Mouse (Mus musculus): ENCODE data around the gene Smarcb1. TPM values are rescaled to one million over a fixed set of nuclear protein-coding genes. Genes with fewer than 3 reads are reported as not detected.

The Smarcb1 gene
- total RNA-seq, 2 experiments from 2014 or later = 15.7 to 16.9 TPM

DNA sequence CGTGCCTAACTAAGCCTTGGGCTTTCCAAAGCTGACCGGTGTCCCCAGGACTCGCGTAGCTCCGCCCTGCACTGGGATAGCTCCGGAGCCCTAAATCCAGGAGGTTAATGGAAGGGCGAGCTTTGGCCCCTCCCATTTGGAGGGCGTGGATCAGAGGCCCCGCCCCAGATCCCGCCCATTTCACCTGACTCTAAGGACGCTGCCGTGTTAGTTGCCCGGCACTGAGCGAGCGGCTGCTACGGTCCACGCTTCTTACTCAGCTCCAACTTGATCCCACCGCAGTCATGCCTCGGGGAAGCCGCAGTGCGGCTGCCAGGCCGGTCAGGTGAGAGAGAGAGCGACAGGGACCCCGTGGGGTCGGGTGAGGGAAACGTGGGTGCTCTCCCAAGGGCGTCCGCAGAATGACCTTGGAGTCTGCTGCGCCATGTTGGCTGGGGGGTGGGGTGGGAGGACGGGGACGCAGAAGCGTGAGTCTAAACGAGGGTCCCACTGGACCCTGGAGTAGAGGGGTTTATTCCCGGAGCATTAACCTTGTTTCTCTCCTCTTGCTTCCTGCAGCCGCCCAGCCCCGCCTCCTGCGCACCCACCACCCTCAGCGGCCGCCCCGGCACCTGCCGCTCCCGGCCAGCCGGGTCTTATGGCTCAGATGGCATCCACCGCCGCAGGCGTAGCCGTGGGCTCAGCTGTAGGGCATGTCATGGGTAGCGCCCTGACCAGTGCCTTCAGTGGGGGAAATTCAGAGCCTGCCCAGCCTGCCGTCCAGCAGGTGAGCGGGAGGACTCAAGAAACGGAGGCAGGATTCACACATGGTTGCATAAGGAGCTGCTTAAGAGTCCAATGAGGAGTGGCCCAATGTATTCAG is 14.5 kb upstream of the Smarcb1 start, which contains the start of gene Mmp11:
TSS of gene Mmp11 (minus strand) at position 817 of the 862 bp plus-strand sequence.
- peak; percentile 74 for ATAC-seq (replicated peaks; ENCODE audit: low FRiP score, poor library complexity, severe bottlenecking)

DNA sequence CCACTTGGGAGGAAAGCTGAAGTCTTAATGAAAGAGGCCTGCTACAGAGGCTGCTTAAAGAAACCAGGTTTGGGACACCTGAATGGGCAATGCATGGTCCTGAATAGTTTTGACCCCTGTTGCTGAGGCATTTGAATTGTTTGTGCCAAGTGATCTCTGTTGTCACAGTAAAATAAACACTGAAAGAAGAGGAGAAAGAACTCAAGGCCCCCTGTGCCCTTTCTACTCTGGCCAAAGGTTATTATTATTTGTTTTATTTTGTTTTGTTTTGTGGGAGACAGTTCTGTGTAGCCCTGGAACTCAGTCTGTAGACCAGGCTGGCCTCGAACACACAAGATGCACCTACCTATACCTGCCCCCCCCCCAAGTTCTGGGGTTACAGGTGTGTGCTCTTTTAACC is 13.6 kb upstream of the Smarcb1 start:
- no peak for ATAC-seq (replicated peaks; ENCODE audit: low FRiP score, poor library complexity, severe bottlenecking)

DNA sequence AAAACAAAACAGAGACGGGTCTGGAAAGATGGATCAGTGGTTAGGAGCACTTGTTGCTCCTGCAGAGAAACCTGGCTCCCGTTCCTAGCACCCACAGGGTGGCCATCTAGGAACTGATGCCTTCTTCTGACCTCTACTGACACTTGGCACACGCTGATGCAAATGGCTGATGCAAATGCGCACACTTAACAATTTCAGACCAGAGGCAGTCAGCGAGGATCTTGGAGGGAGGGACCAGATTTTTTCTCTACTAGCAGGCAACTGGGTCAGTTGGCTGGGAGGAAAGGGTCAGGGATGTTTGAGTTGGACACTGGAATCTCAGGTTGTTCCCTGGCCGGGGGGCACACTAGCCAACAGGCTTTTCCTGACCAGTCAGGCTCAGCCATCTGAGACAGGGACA is 11.5 kb upstream of the Smarcb1 start, which contains the start of gene Chchd10:
TSS of gene Chchd10 (plus strand) at position 240 of the 400 bp plus-strand sequence.
- no peak for ATAC-seq (replicated peaks; ENCODE audit: low FRiP score, poor library complexity, severe bottlenecking)

DNA sequence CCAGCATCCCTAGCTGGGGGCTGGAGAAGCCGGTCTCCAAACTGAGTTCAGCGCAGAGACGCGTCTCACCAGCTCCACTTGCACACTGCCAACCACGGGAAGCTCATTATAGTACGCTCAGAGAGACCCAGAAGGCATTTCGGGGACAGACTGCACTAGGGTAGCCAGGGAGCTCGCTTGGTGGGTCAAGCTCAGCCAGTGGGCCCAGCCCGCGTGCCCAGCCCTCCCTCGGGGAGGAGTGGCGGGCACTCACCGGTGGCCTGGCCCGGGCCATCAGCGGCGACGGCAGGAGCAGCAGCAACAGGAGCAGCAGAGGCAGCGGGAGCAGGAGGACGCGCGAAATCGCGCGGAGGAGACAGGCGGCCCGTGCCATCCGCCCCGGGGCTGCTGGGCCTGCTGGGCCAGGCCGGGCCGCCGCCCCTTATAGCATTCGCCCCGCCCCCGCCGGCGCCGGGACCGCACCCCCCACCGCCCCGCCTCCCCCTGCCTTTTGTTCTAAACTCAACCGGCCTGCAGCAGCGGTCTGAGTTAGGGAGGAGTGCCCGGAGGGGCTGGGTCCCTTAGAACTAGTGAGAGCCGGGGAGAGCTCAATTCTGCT is 10.8 kb upstream of the Smarcb1 start:
- ATAC-seq (replicated peaks; ENCODE audit: low FRiP score, poor library complexity, severe bottlenecking) = no peak

DNA sequence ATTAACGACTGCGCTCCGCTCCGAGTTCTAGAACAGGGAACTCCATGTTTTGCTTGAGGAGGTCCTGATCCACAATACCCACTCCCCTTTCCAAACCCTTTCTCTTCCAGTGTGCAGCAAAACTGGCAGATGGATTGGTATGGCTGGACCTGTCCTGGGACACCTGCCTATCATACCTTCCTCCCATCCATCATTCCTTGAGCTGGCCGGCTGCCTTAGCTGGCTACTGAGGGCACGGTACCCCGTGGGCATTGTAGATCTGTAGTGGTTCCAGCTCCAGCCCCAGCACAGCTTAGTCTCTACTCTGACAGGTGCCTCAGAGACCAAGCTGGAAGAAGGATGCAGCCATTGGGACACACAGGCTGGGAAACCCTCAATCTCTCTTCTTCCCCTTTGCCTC is 9.9 kb upstream of the Smarcb1 start:
- ATAC-seq (replicated peaks; ENCODE audit: low FRiP score, poor library complexity, severe bottlenecking) = no peak

DNA sequence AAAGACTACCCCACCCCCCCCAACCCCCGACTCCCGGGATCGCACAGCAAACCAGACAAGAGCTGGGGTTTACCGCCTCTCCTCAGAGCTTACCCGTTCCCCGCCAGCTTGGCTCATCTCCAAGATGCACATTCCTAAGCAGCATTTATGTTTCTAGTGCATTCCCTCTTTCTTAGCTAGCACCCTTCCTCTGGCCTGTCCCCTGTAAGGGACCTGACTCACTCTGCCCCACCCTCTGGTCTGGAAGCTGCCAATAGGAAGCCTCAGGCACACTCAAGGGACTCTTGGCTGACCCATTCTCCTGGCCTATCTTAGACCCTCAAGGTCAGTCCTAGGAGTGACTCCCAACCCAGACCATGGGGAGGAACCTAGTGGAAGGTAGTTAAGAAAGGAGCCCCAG is 8.9 kb upstream of the Smarcb1 start:
- ATAC-seq (replicated peaks; ENCODE audit: low FRiP score, poor library complexity, severe bottlenecking) = no peak

DNA sequence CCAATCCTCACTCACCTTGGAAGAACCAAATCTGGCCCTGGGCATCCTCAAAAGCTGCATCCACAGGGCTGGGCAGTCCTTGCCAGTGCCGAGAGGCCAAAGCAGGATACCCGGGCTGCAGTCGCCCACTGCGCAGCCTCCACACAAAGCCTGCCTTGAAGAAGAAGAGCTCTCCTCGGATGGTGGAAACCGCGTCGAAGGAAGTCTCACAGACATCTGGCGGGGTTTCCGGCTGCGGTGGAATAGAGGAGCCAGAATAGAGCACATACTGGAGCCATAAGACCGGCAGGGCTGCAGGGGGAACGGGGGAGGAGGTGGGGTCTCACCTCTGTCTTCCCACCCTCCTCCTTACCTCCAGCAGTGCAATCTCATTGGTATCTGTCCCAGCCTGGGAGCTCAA is 5.0 kb upstream of the Smarcb1 start:
- ATAC-seq (replicated peaks; ENCODE audit: low FRiP score, poor library complexity, severe bottlenecking) = no peak

DNA sequence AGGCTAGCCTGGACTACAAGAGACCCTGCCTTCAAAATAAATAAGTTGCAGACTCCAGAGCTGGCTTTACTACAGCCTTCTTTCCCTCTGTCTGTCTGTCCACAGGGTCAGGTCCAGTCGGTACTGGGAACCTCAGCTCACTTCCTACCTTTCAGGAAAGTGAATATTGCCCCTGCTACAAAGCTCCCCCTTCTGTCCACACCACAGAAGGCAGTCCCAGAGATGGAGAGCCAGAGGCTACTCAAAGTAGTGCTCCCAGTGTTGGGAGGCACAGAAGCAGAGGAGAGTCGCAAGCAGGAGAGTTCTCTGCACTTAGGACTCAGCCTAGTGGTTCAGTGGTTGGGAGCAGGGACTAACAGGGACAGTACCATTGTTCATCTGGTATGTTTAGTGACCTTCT is 2.9 kb upstream of the Smarcb1 start:
- no peak for ATAC-seq (replicated peaks; ENCODE audit: low FRiP score, poor library complexity, severe bottlenecking)

DNA sequence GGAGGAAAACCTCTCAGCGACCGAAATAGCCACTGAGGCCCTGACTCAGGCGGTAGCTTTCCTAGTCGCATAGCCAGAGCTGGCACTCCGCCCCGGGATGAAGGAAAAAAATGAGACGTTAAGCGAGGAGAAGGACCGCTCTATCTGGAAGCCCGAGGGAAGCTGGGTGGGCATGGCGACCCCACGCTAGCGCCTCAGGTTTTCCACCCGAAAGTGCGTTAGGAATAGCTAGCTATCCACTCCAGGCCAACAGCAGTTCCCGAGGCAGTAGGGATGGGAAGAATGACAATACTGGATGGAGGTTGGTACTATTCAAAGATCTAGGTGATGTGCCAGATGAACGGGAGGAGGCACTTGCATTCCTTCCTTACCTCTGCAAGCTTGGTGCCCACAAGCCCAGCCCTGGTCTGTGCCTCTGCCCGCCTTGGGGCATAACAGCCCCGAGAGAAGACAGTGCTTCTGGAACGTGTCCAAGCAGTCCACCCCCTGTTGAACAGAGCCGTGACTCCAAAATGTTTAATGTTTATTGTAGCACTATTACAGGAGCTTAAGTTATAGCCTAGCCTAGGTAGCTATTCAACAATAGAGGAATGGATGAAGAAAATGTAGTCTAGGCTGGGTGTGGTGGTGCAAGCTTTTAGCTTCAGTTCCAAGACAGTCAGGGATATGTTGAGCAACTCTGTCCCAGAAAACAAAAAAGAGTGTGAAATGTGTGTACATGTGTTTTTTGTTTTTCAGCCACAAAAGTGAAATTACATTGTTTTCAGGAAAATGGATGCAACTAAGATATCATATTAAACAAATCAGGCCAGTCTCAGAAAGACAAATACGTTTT is 526 bp upstream of the Smarcb1 start:
- peak; percentile 35 for ATAC-seq (replicated peaks; ENCODE audit: low FRiP score, poor library complexity, severe bottlenecking)

DNA sequence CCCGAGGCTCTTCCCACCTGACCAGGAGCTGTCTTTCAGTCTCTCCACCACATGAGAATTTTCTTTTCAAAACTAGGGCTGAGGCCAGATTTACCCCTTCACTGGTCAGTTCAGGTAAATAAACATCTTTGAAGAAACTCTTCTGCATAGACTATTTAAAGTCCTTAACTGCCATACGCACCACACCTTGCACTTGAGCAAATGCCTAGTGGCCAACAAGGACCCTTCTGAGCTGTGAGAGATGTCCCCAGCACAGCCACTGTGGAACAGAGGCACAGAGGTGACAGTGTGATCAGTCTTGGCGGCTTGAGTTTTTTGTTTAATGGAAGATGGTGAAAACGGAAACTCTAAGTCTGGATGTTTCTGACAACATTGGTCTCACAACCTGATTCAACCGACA is 2.4 kb downstream of the Smarcb1 start:
- ATAC-seq (replicated peaks; ENCODE audit: low FRiP score, poor library complexity, severe bottlenecking) = no peak

DNA sequence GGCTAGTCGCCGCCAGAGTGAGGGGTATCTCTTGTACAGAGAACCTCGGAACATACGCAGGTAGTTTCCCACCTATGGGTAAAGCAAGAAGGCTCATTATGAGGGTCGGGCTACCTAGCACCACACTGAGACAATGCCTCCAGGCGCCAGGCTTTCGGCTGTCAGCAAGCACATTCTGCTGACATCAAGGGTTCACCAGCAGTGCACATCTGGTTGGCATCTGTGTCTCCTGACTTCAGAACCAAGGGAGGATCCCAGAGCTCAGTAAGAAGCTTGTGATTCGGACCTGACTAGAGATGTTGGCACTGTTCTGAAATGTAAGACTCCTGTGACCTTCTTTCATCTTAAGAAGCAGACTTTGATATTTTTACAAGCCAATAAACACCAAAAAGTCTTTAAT is 4.6 kb downstream of the Smarcb1 start:
- no peak for ATAC-seq (replicated peaks; ENCODE audit: low FRiP score, poor library complexity, severe bottlenecking)

DNA sequence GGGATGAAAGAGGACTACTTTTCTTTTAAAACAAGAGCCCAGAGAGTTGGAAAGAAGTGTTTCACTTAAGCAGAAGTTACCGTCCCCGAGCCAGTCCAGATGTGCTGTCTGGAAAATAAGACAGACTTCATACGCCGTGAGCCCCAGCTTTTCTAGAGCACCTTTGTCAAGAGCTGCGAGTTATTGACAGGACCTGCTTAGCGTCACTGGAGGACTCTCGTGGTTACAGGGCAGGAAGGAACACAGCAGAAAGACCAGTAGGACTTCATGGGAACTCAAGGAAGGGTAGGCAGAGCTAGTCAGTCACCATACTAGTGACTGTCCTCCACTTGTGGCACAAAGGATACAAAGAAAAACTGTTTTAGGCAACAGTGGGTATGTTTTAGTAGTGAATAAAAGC is 5.9 kb downstream of the Smarcb1 start:
- ATAC-seq (replicated peaks; ENCODE audit: low FRiP score, poor library complexity, severe bottlenecking) = no peak

DNA sequence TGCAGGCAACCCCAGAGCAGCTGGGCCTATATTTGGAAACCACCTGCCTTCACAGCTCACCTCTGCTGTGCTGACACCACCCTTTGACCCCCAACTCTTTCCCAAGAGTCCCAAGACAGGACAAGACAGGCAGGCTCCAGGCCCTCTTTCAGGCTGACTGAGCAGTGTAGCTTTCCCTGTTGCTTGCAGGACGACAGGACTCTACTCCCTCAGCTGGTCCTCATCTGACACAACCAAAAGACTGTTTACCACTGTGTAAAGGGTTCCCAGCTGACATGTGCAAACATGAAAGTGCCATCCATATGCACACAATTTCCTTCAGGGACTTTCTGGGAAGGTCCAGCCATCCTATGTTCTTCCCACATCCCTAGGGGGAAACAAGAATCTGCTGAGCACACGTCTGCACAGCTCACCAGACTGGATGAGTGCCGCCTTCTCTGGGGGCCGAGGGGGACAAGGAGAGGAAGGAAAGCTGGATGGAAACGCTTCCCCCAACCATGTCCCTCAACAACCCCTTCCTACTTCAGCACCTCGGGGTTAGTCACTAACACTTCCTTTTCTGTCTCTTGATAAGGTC is 8.3 kb downstream of the Smarcb1 start:
- ATAC-seq (replicated peaks; ENCODE audit: low FRiP score, poor library complexity, severe bottlenecking) = no peak

DNA sequence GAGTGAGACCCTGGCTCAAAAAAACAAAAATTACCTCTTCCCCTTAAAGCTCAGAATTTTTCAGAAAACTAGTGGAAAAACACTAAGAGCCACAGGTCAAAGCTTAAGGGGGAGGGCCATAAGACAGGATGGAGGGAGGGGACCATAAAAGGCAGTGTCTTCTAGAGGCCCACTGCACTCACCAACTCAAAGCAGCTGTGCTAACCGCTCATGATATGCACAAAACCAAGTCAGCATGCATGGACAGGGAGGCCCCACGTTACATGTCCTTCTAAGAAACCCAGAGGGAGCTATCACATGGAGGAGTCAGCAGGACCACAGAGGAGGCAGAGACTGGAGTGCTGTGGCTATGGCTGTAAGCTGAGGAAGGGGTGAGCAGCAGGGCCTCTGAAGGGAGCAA is 10.7 kb downstream of the Smarcb1 start:
- no peak for ATAC-seq (replicated peaks; ENCODE audit: low FRiP score, poor library complexity, severe bottlenecking)

DNA sequence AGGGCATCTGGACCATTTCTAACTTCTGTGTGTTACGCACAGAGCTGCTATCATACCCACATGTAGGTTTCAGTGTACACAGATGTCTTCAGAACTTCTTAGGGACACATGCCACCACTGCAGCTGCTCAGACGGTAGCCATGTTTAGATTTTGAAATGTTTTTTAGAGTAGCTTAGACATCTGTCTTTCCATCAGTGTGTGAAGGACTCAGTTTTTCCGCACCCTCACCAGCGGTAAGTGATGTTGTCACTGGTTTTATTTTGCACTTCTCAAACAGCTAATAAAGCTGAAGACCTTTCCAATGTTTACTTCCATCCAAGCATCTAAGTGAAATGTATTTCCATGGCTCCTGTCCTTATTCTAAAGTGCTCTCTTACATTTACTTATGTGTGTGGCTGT is 14.5 kb downstream of the Smarcb1 start:
- ATAC-seq (replicated peaks; ENCODE audit: low FRiP score, poor library complexity, severe bottlenecking) = no peak

DNA sequence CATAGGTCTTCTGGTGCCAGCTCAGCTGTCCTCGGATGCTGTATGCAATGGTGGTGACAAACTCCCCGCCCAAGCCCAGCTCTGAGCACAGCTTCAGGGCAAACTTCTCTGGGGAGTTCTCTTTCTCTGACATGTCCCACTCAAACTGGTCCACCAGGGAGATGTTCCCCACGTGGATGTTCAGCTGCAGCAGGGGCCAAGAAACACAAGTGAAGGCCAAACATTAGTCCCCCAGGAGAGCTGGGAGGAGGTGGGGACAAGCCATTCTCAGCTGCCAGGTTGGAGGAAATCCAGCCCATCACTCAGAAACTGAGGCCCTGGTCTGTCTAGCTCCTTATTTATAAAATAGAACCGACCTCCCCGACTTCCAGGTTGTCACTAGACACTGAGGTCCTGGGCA is 17.0 kb downstream of the Smarcb1 start:
- ATAC-seq (replicated peaks; ENCODE audit: low FRiP score, poor library complexity, severe bottlenecking) = no peak

DNA sequence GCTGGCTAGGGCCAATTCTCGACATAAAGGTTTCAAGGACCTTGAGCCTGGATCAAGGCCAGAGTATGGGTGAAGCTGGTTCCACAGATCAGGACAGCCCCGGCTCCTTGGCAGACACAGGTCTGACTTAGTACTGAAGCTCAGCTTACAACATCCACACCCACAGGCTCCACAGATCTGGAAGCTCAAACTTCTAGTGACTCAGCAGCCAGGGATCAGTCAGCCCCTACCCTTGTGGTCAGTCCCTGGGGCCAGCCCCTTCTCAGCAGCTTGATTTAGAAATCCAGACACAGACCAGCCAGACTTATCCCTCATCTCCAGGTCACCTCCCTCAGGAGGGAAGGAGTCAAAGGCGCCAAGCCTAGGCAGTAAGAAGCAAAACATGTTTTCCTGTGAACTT is 22.6 kb downstream of the Smarcb1 start:
- no peak for ATAC-seq (replicated peaks; ENCODE audit: low FRiP score, poor library complexity, severe bottlenecking)

DNA sequence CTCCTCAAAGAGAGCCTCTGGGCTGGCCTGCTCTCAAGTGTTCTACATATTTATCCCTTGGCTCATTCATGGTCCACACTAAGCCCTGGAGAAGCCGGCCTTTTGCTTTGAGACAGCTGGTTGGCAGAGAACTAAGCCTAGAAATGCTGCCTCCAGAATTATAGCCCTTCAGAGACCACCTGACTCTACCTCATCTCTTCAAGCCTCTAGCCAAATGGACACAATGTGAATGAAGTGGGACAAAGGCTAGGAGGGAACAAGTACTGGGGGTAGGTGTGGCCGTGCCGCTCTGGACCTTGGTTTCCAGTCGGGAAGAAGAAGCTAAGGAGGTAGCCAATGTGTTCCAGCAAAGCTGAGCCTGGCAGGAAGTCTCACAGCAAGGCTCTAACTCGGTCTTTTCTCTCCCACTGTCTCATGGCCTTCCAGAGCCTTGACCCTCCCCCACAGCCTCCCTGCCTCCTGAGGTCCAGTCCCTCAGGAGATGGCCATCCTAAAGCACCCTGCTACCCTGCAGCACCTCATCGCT is 23.3 kb downstream of the Smarcb1 start:
- no peak for ATAC-seq (replicated peaks; ENCODE audit: low FRiP score, poor library complexity, severe bottlenecking)

DNA sequence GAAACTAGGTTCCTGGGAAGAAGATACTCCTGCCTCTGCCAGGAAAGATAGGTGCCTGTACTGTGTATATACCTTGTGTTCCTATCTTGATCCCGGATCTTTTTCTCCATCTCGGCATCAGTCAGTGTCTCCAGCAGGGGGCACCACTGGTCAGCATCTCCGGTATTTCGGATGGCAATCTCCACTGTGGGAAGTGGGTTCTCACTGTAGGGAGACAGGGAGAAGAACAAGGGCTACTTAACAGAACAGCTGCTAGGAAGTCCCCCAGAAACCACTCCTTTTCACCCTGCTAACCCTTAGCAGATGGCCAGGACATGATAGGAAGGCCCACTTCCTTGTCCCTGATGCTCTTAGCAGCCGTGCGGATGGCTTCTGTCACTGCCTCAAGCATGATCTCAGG is 24.0 kb downstream of the Smarcb1 start:
- no peak for ATAC-seq (replicated peaks; ENCODE audit: low FRiP score, poor library complexity, severe bottlenecking)

DNA sequence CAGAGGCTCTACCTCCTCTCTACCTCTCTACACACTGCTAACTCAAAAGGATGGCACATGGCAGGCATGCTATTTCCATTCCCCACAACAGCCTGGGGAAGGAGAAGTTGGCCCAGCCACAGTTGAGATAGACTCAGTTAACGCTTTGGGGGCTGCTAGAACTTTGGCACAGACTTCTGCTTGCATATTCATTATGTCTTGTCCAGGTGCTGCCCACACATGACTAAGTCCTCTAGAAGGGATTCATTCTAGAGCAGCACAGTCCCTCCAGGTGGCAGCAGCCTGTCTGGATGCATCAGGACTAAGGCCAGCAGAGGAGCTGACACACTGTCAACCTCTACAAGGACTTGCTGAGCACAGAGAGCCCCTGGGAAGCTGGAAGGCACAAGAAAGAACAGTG is 25.2 kb downstream of the Smarcb1 start:
- no peak for ATAC-seq (replicated peaks; ENCODE audit: low FRiP score, poor library complexity, severe bottlenecking)

Data from erythroblast, adult 5-6 weeks (primary cell).